Mouse (Mus musculus): ENCODE measurements at regions not wholly inside any gene's neighbourhood (a gene's known extent, or its start where the extent isn't known, plus 50 kb on each side); places are given as distances from the start of the nearest gene placed in this dataset.
"Not testable (repeated sequence)": the region's sequence is repeated elsewhere in the genome, so short reads cannot be mapped to it uniquely, and the experiment has no call there.

DNA sequence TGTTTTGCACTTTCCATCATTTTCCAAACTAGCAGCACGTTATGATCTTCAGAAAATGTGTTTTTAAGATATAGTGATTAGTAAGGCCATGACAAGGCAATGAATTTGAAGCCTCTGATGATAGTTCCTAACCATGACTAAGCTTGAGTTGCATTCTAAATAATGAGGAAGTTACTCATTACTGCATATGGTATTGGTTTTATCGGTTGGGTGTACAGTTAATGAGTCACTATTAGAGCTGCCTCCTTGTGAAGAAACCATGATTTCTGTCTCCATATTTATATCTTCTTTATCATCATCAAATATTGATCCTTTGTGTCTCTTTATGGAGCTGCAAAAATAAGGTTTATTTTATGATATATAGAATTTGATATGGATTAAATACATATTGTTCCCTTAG is 4763.5 kb upstream of the Gm7489 start:
- no peak overlapping the region for H3K4me3 ChIP-seq (ENCODE audit: low read depth, low read length)
- 85% methylated on average over 2 of the region's 2 CpGs for WGBS
- DNase-seq (ENCODE audit: low spot score) (no peak), ATAC-seq (ENCODE audit: insufficient number of reproducible peaks, low FRiP score, low TSS enrichment, low read depth) (no peak)
- no peaks in the 10 kb centered on the region for H3K36me3 ChIP-seq (ENCODE audit: control insufficient read depth, insufficient read depth, low read length)
- no peaks in the 10 kb centered on the region for H3K27me3 ChIP-seq (ENCODE audit: control insufficient read depth, insufficient read depth, low read length)
- H3K4me2 ChIP-seq (ENCODE audit: low read depth, severe bottlenecking), result no peak overlapping the region
- no peak overlapping the region for H3K27ac ChIP-seq (replicated peaks; ENCODE audit: low read depth, low read length)
- no peaks in the 10 kb centered on the region for H3K9me3 ChIP-seq (ENCODE audit: control insufficient read depth, low read length)
- no peak overlapping the region for H3K9ac ChIP-seq (ENCODE audit: low read length)
- no peaks in the 10 kb centered on the region for H3K4me1 ChIP-seq (ENCODE audit: control insufficient read depth, insufficient read depth, low read length)

- no peak for ATAC-seq (ENCODE audit: insufficient number of reproducible peaks, low FRiP score, low TSS enrichment, low read depth)
- no peak overlapping the region for H3K27ac ChIP-seq (replicated peaks; ENCODE audit: low read depth, low read length)
- no peak overlapping the region for H3K9ac ChIP-seq (ENCODE audit: low read length)
- H3K4me2 ChIP-seq (ENCODE audit: low read depth, severe bottlenecking), result no peak overlapping the region
- DNase-seq (ENCODE audit: low spot score), result no peak
- H3K27me3 ChIP-seq (ENCODE audit: control insufficient read depth, insufficient read depth, low read length), result no peaks in the 10 kb centered on the region
- H3K9me3 ChIP-seq (ENCODE audit: control insufficient read depth, low read length), result no peaks in the 10 kb centered on the region
- H3K4me1 ChIP-seq (ENCODE audit: control insufficient read depth, insufficient read depth, low read length), result no peaks in the 10 kb centered on the region
- no peak overlapping the region for H3K4me3 ChIP-seq (ENCODE audit: low read depth, low read length)
- WGBS, result 72% methylated on average over 1 of the region's 1 CpGs
- no peaks in the 10 kb centered on the region for H3K36me3 ChIP-seq (ENCODE audit: control insufficient read depth, insufficient read depth, low read length)
Observed at GRCm38 (mm10) chr15:49146430-49146829, 4738.3 kb upstream of the Gm7489 start.

DNA sequence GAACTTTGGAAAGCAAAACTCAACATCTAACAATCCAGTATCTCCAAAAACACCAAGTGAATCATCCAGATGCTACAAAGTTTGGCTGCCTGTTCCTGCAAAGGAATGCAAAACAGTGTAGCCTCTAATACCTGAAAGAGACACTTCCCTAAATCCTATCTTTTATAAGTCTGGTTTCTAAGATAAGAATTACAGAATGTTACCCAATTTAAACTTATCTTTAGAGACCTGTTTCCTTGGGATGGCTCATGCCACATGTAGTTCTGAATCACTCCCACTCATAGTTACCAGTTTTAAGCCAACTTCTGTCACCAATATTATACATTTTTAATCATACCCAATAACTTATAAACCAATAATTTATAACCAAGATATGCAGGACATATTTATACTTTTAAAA is 4732.7 kb upstream of the Gm7489 start:
- H3K9me3 ChIP-seq (ENCODE audit: control insufficient read depth, low read length), result no peaks in the 10 kb centered on the region
- H3K4me3 ChIP-seq (ENCODE audit: low read depth, low read length), result no peak overlapping the region
- no peak overlapping the region for H3K4me2 ChIP-seq (ENCODE audit: low read depth, severe bottlenecking)
- no peaks in the 10 kb centered on the region for H3K4me1 ChIP-seq (ENCODE audit: control insufficient read depth, insufficient read depth, low read length)
- no peaks in the 10 kb centered on the region for H3K36me3 ChIP-seq (ENCODE audit: control insufficient read depth, insufficient read depth, low read length)
- no peaks in the 10 kb centered on the region for H3K27me3 ChIP-seq (ENCODE audit: control insufficient read depth, insufficient read depth, low read length)
- no peak overlapping the region for H3K9ac ChIP-seq (ENCODE audit: low read length)
- DNase-seq (ENCODE audit: low spot score) (no peak), ATAC-seq (ENCODE audit: insufficient number of reproducible peaks, low FRiP score, low TSS enrichment, low read depth) (no peak)
- H3K27ac ChIP-seq (replicated peaks; ENCODE audit: low read depth, low read length), result no peak overlapping the region

DNA sequence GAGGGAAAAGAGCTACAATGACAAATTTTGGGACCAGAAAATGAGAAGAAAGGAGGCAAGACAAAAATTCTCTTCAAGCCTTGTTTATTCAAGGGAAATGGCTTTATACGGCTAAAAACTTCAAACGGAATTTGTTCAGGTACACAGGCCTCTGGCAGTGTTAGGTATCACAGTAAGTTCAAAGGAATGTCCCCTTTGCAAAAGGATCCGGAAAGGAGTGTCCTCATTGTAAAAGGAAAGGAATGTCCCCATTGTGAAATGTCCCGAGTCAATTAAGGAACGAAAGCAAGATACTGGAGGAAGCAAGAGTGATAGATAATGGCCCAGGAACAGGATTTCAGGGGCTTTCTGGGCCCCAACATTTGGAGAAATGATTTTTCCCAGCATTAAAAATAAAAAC is 4730.7 kb upstream of the Gm7489 start:
- Histone ChIP-seq H3K4me1 (ENCODE audit: control insufficient read depth, insufficient read depth, low read length) (no peaks in the 10 kb centered on the region), H3K27ac (replicated peaks; ENCODE audit: low read depth, low read length) (no peak overlapping the region), H3K4me3 (ENCODE audit: low read depth, low read length) (no peak overlapping the region), H3K9ac (ENCODE audit: low read length) (no peak overlapping the region), H3K9me3 (ENCODE audit: control insufficient read depth, low read length) (no peaks in the 10 kb centered on the region), H3K27me3 (ENCODE audit: control insufficient read depth, insufficient read depth, low read length) (no peaks in the 10 kb centered on the region), H3K4me2 (ENCODE audit: low read depth, severe bottlenecking) (no peak overlapping the region), H3K36me3 (ENCODE audit: control insufficient read depth, insufficient read depth, low read length) (no peaks in the 10 kb centered on the region)
- DNase-seq (ENCODE audit: low spot score) (no peak), ATAC-seq (ENCODE audit: insufficient number of reproducible peaks, low FRiP score, low TSS enrichment, low read depth) (no peak)
- WGBS, result 83% methylated on average over 5 of the region's 5 CpGs

DNA sequence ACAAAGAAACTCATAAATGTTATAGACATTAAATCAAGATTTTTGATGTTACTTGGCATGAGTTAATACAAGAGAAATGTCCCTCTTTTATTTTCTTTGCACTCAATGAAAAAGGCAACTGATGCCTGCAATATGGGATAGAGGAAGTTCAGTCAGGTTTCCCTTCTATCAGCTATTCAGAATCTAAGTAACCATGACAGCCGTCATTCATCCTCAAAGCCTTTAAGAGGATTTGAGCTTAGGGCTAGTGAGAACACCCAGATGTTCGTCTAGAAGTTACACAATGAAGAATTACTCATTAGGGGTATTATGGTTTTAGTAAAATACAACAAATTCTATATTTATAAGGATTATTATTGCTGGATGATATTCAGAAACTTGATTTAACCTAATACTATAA is 4693.2 kb upstream of the Gm7489 start:
- WGBS, result 68% methylated on average over 2 of the region's 2 CpGs

DNA sequence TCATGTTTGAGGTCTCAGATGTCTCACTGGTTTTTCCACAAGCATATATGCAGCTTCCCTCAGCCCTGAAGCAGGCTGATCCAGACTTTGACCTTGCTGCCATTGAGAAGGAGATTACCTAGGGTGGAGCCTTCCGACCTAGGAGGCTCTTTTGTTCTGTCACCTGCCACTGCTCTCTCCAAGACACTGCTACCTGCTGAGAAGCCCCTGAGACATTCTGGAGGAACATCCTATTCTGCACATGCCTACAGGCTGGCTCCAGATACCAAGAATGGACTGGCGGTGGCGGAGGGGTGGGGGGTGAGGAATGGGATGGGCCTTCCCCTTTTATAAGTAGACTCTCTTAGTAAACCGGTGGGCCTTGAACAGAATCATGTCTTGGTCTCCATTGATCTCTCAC is 4692.1 kb upstream of the Gm7489 start:
- 77% methylated on average over 4 of the region's 4 CpGs for WGBS
- not testable (repeated sequence) for H3K27me3 ChIP-seq (ENCODE audit: control insufficient read depth, insufficient read depth, low read length); H3K27ac ChIP-seq (replicated peaks; ENCODE audit: low read depth, low read length); H3K9me3 ChIP-seq (ENCODE audit: control insufficient read depth, low read length); H3K4me3 ChIP-seq (ENCODE audit: low read depth, low read length); H3K4me2 ChIP-seq (ENCODE audit: low read depth, severe bottlenecking); H3K9ac ChIP-seq (ENCODE audit: low read length); H3K4me1 ChIP-seq (ENCODE audit: control insufficient read depth, insufficient read depth, low read length); DNase-seq (ENCODE audit: low spot score); H3K36me3 ChIP-seq (ENCODE audit: control insufficient read depth, insufficient read depth, low read length); ATAC-seq (ENCODE audit: insufficient number of reproducible peaks, low FRiP score, low TSS enrichment, low read depth)

More for the DNA sequence above, 4693.2 kb upstream of the Gm7489 start:
- DNase-seq (ENCODE audit: low spot score) (no peak), ATAC-seq (ENCODE audit: insufficient number of reproducible peaks, low FRiP score, low TSS enrichment, low read depth) (no peak)
- H3K9ac ChIP-seq (ENCODE audit: low read length), result no peak overlapping the region
- no peak overlapping the region for H3K4me3 ChIP-seq (ENCODE audit: low read depth, low read length)
- no peaks in the 10 kb centered on the region for H3K4me1 ChIP-seq (ENCODE audit: control insufficient read depth, insufficient read depth, low read length)
- no peaks in the 10 kb centered on the region for H3K27me3 ChIP-seq (ENCODE audit: control insufficient read depth, insufficient read depth, low read length)
- H3K4me2 ChIP-seq (ENCODE audit: low read depth, severe bottlenecking), result no peak overlapping the region
- H3K9me3 ChIP-seq (ENCODE audit: control insufficient read depth, low read length), result no peaks in the 10 kb centered on the region
- H3K36me3 ChIP-seq (ENCODE audit: control insufficient read depth, insufficient read depth, low read length), result no peaks in the 10 kb centered on the region
- no peak overlapping the region for H3K27ac ChIP-seq (replicated peaks; ENCODE audit: low read depth, low read length)

- no peaks in the 10 kb centered on the region for H3K36me3 ChIP-seq (ENCODE audit: control insufficient read depth, insufficient read depth, low read length)
- DNase-seq (ENCODE audit: low spot score) (no peak), ATAC-seq (ENCODE audit: insufficient number of reproducible peaks, low FRiP score, low TSS enrichment, low read depth) (no peak)
- H3K9me3 ChIP-seq (ENCODE audit: control insufficient read depth, low read length), result no peaks in the 10 kb centered on the region
- H3K4me2 ChIP-seq (ENCODE audit: low read depth, severe bottlenecking), result no peak overlapping the region
- no peak overlapping the region for H3K4me3 ChIP-seq (ENCODE audit: low read depth, low read length)
- H3K27me3 ChIP-seq (ENCODE audit: control insufficient read depth, insufficient read depth, low read length), result no peaks in the 10 kb centered on the region
- no peak overlapping the region for H3K9ac ChIP-seq (ENCODE audit: low read length)
- 44% methylated on average over 1 of the region's 1 CpGs for WGBS
- H3K4me1 ChIP-seq (ENCODE audit: control insufficient read depth, insufficient read depth, low read length), result no peaks in the 10 kb centered on the region
- no peak overlapping the region for H3K27ac ChIP-seq (replicated peaks; ENCODE audit: low read depth, low read length)
Observed at GRCm38 (mm10) chr15:49229063-49229462, 4655.6 kb upstream of the Gm7489 start.

- Histone ChIP-seq H3K4me3 (ENCODE audit: low read depth, low read length) (no peak overlapping the region), H3K9ac (ENCODE audit: low read length) (no peak overlapping the region), H3K36me3 (ENCODE audit: control insufficient read depth, insufficient read depth, low read length) (no peaks in the 10 kb centered on the region), H3K4me1 (ENCODE audit: control insufficient read depth, insufficient read depth, low read length) (no peaks in the 10 kb centered on the region), H3K27me3 (ENCODE audit: control insufficient read depth, insufficient read depth, low read length) (no peaks in the 10 kb centered on the region), H3K27ac (replicated peaks; ENCODE audit: low read depth, low read length) (no peak overlapping the region), H3K4me2 (ENCODE audit: low read depth, severe bottlenecking) (no peak overlapping the region), H3K9me3 (ENCODE audit: control insufficient read depth, low read length) (no peaks in the 10 kb centered on the region)
- ATAC-seq (ENCODE audit: insufficient number of reproducible peaks, low FRiP score, low TSS enrichment, low read depth), result peak; percentile 65; the same call in 1 of the 2 replicates
- DNase-seq (ENCODE audit: low spot score), result no peak
Observed at GRCm38 (mm10) chr15:49230846-49231245, 4653.9 kb upstream of the Gm7489 start.

DNA sequence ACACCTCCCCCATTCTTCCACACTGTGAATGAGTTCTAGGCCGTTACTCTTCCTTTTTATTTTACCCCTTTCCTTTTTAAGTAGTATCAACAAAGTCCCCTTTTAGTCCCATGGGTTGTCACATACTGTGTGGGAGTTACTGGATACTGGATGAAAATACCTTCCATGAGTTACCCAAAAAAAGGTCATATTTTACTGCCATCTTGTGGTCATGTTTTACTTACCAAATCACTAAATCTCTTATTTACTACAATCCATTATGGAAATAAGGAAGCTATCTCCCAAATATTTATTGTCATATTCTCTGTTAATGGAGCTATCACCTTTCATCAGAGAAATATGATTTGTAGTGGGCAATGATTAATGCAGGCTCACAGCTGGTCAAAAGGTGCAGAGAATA is 4614.5 kb upstream of the Gm7489 start:
- ATAC-seq (ENCODE audit: insufficient number of reproducible peaks, low FRiP score, low TSS enrichment, low read depth) (no peak), DNase-seq (ENCODE audit: low spot score) (no peak)
- Histone ChIP-seq H3K36me3 (ENCODE audit: control insufficient read depth, insufficient read depth, low read length) (no peaks in the 10 kb centered on the region), H3K9ac (ENCODE audit: low read length) (no peak overlapping the region), H3K4me2 (ENCODE audit: low read depth, severe bottlenecking) (no peak overlapping the region), H3K4me3 (ENCODE audit: low read depth, low read length) (no peak overlapping the region), H3K27me3 (ENCODE audit: control insufficient read depth, insufficient read depth, low read length) (no peaks in the 10 kb centered on the region), H3K4me1 (ENCODE audit: control insufficient read depth, insufficient read depth, low read length) (no peaks in the 10 kb centered on the region), H3K9me3 (ENCODE audit: control insufficient read depth, low read length) (no peaks in the 10 kb centered on the region), H3K27ac (replicated peaks; ENCODE audit: low read depth, low read length) (no peak overlapping the region)
- WGBS, result 53% methylated on average over 1 of the region's 1 CpGs

All from limb, embryonic 11.5 days (tissue).